Mouse (Mus musculus) liver, adult 2 months (tissue): ENCODE measurements at regions not wholly inside any gene's neighbourhood (a gene's known extent, or its start where the extent isn't known, plus 50 kb on each side); places are given as distances from the start of the nearest gene placed in this dataset.
"Not testable (repeated sequence)": the region's sequence is repeated elsewhere in the genome, so short reads cannot be mapped to it uniquely, and the experiment has no call there.

Experiments used
- DNase-seq: peaks from one replicate; pipeline ENCODE4 v3.0.0-alpha.2; 2011; ENCODE audit warnings: low read depth, low spot score; ENCODE audit errors: extremely low read depth
- H3K27ac ChIP-seq: fragments of 200-500 bp; replicated peaks from 2 replicates; pipeline ENCODE4 v1.5.1; 2012; ENCODE audit warnings: low read depth, mild to moderate bottlenecking, control low read depth, inconsistent platforms, low read length; ENCODE audit not compliant: insufficient read depth
- H3K27me3 ChIP-seq: fragments of 200-500 bp; 2 replicates; pipeline ENCODE4 v1.6.1; 2012; ENCODE audit warnings: mild to moderate bottlenecking, moderate library complexity, low read length, inconsistent platforms; ENCODE audit not compliant: control insufficient read depth, insufficient read depth
- H3K36me3 ChIP-seq: fragments of 200-500 bp; 2 replicates; pipeline ENCODE4 v1.6.1; 2012; ENCODE audit warnings: low read length, inconsistent platforms; ENCODE audit not compliant: control insufficient read depth, insufficient read depth
- H3K4me1 ChIP-seq: fragments of 200-500 bp; 2 replicates; pipeline ENCODE4 v1.6.1; 2011; ENCODE audit warnings: low read length; ENCODE audit not compliant: control insufficient read depth, insufficient read depth
- H3K4me3 ChIP-seq: fragments of 200-500 bp; 2 replicates; pipeline ENCODE4 v1.5.1; 2011; ENCODE audit warnings: low read depth, mild to moderate bottlenecking, control low read depth, low read length, moderate library complexity; ENCODE audit not compliant: insufficient read depth
- H3K79me2 ChIP-seq: fragments of 200-500 bp; 2 replicates; pipeline ENCODE4 v1.6.1; 2012; ENCODE audit warnings: inconsistent platforms, mild to moderate bottlenecking, low read length, moderate library complexity; ENCODE audit not compliant: control insufficient read depth, insufficient read depth
- H3K9ac ChIP-seq: fragments of 200-500 bp; 2 replicates; pipeline ENCODE4 v1.6.1; 2012; ENCODE audit warnings: low read depth, mild to moderate bottlenecking, control low read depth, inconsistent platforms, low read length
- CTCF ChIP-seq: fragments of 200-500 bp; IDR thresholded peaks from 2 replicates; pipeline ENCODE4 v1.5.1; 2011; ENCODE audit warnings: low read depth, low read length, control low read depth
- POLR2A ChIP-seq: fragments of 200-500 bp; IDR thresholded peaks from 2 replicates; pipeline ENCODE4 v1.6.1; 2011; ENCODE audit warnings: low read length, control low read depth; ENCODE audit not compliant: insufficient read depth; ENCODE audit errors: extremely low read depth
- WGBS: fragments of 180-500 bp; shearing (Covaris S2); methylation state at CpG from one replicate; pipeline ENCODE4 v1.1.7; 2018; 5-methylcytosine and 5-hydroxymethylcytosine counted together

DNA sequence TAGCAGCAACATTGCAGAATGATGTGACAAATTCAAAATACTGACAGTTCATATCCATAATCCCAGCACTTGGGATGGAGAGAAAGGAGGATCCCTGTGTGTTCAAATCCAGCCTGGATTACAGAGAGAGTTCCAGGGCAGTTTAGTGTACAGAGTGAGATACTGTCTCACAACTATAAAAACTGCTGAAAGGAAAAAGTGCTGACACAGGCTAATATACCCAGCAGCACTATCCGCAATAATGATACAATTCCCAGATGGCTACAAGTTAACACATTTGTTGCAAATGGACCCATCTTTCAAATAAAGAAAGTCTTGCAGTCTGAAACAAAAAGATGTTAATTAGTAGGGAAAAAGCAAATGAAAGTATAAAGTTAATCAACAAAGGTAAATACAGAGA, 510.9 kb downstream of the Synb start:
- no peaks in the 10 kb centered on the region for H3K4me1 ChIP-seq
- no peak overlapping the region for H3K4me3 ChIP-seq
- H3K79me2 ChIP-seq, result no peaks in the 10 kb centered on the region
- 100% methylated on average over 1 of the region's 1 CpGs for WGBS
- no peak overlapping the region for H3K27ac ChIP-seq
- no peak overlapping the region for H3K9ac ChIP-seq
- H3K27me3 ChIP-seq, result no peaks in the 10 kb centered on the region
- no peaks in the 10 kb centered on the region for H3K36me3 ChIP-seq
- TF ChIP-seq CTCF, result no peak
- no peak for TF ChIP-seq POLR2A
- no peak for DNase-seq

DNA sequence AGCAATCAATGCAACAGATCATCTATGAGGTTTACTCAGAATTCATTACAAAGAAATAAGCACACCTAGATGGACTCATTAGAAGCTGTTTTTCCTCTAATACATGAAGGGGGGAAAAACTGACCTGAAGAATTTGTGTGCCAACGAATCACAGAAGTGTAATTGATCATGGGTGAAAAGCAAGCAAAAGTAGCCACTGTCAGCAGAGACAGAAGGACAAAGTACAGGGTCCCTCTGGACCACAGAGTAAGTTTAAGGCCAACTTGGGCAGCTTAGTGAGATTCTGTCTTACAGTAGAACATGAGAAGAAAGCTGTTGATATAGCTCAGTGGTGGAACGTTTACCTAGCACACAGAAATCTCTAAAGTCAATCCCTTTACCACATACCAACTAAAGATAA, 523.7 kb downstream of the Synb start:
- Histone ChIP-seq H3K79me2 (no peaks in the 10 kb centered on the region), H3K27me3 (no peaks in the 10 kb centered on the region), H3K36me3 (no peaks in the 10 kb centered on the region), H3K4me3 (no peak overlapping the region), H3K9ac (no peak overlapping the region), H3K4me1 (peaks cover 7% of the 10 kb centered on the region; the same call in 1 of the 2 replicates), H3K27ac (0 out of 2 replicates have a peak overlapping the region, but pooled peaks have one; percentile 32)
- TF ChIP-seq POLR2A (no peak), CTCF (no peak)
- WGBS, result 16% methylated on average over 2 of the region's 2 CpGs
- DNase-seq, result peak; percentile 90

DNA sequence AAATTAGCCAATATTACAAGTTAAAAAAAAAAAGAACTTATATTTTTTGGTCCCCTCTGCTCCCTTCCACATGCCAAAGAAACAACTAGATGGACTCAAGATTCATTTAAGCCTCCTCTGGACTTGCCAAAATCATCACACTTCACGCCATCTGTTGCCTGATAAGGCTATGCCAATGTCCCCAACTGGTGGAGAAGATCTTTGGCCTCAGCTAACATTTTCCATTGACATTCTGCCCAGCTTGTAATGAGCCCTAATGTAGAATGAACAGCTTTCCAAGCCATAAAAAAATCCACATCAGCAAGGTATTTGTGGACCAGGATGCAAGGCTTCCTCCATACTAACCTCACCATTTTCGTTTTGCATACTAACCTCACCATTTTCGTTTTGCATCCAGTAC, 531.2 kb downstream of the Synb start:
- Histone ChIP-seq H3K27ac (no peak overlapping the region), H3K36me3 (no peaks in the 10 kb centered on the region), H3K4me1 (no peaks in the 10 kb centered on the region), H3K4me3 (no peak overlapping the region), H3K79me2 (no peaks in the 10 kb centered on the region), H3K27me3 (no peaks in the 10 kb centered on the region), H3K9ac (no peak overlapping the region)
- DNase-seq, result peak; percentile 79
- TF ChIP-seq POLR2A (no peak), CTCF (no peak)
- 60% methylated on average over 3 of the region's 3 CpGs for WGBS

DNA sequence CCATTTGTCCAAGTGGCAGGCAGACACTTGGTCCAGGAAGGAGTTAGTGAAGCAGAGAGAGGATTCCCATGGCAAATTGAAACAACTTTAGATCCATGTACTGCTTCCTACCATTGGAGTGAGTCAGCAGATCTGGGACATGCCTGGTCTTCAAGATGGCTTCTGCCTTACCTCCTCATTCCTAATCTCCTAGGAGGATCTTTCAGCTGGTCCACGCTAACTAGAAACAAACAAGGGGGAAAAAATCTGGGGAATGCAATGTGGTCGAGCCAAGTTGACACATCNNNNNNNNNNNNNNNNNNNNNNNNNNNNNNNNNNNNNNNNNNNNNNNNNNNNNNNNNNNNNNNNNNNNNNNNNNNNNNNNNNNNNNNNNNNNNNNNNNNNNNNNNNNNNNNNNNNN, 549.4 kb downstream of the Synb start:
- DNase-seq, result no peak
- Histone ChIP-seq H3K9ac (no peak overlapping the region), H3K4me3 (no peak overlapping the region), H3K27ac (no peak overlapping the region), H3K79me2 (no peaks in the 10 kb centered on the region), H3K27me3 (no peaks in the 10 kb centered on the region), H3K4me1 (no peaks in the 10 kb centered on the region), H3K36me3 (no peaks in the 10 kb centered on the region)
- TF ChIP-seq POLR2A (no peak), CTCF (no peak)
- WGBS, result 54% methylated on average over 2 of the region's 2 CpGs

DNA sequence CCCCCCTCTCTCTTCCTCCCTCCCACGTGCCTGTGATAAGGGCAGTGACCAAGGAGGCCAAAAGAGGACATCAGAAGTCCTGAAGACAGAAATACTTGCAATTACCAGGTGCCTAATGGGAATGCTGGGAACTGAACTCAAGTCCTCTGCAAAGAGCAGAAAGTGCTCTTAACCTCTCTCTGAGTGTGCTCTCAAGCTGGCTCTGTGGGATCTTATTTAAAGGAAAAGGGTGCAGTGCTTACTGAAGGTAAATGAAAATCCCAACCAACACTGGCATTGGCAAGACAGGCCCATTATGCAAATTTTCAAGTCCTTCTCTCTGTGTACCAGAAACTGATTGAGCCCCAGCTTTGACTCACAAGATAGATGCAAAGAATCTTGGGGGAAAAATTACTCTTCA, 555.6 kb downstream of the Synb start:
- Histone ChIP-seq H3K4me3 (no peak overlapping the region), H3K27me3 (no peaks in the 10 kb centered on the region)
- WGBS, result no CpG with 5 or more reads among the region's 1 CpGs

DNA sequence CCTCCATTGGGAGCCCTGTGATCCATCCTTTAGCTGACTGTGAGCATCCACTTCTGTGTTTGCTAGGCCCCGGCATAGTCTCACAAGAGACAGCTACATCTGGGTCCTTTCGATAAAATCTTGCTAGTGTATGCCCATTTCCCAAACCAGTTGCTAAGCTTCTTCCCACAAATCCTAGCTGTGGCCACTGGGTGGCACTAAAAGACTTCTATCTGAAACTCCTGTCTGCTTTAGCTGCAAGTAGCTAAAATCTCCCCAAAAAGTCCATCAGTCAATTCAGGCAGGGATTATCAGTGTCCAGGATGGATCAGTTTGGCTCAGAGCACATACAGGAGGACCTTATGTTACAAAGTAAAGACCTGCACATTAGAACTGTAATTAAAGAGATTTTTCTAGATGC, 558.3 kb downstream of the Synb start:
- peak; percentile 70 for DNase-seq
- not testable (repeated sequence) for H3K27me3 ChIP-seq

More for the DNA sequence above, 555.6 kb downstream of the Synb start:
- no peaks in the 10 kb centered on the region for H3K36me3 ChIP-seq
- H3K79me2 ChIP-seq, result no peaks in the 10 kb centered on the region
- no peaks in the 10 kb centered on the region for H3K4me1 ChIP-seq
- DNase-seq, result no peak
- no peak overlapping the region for H3K9ac ChIP-seq
- no peak for TF ChIP-seq CTCF
- TF ChIP-seq POLR2A, result no peak
- H3K27ac ChIP-seq, result no peak overlapping the region

More for the DNA sequence above, 558.3 kb downstream of the Synb start:
- H3K4me1 ChIP-seq, H3K4me3 ChIP-seq, H3K36me3 ChIP-seq, H3K9ac ChIP-seq, H3K79me2 ChIP-seq, H3K27ac ChIP-seq: not testable (repeated sequence)
- WGBS, result 45% methylated on average over 2 of the region's 2 CpGs
- peak; percentile 37 for TF ChIP-seq CTCF
